Mouse (Mus musculus) heart, embryonic 10.5 days (tissue): ENCODE results near the gene Kcnh7. TPM values are rescaled to one million over a fixed set of nuclear protein-coding genes. Genes with fewer than 3 reads are reported as not detected.

ENCODE experiments used
- DNase-seq: peaks from one replicate; pipeline ENCODE4 v3.0.0-alpha.2; 2017; ENCODE audit warnings: low spot score
- H3K27ac ChIP-seq: fragments of 300-500 bp; sonication (generic); 2 replicates; pipeline ENCODE4 v1.5.1; 2016; ENCODE audit warnings: mild to moderate bottlenecking
- H3K27me3 ChIP-seq: fragments of 300-500 bp; sonication (generic); 2 replicates; pipeline ENCODE4 v1.6.1; 2016; ENCODE audit warnings: mild to moderate bottlenecking; ENCODE audit not compliant: poor library complexity, insufficient read depth, severe bottlenecking
- H3K36me3 ChIP-seq: fragments of 300-500 bp; sonication (generic); 2 replicates; pipeline ENCODE4 v1.6.1; 2016; ENCODE audit warnings: mild to moderate bottlenecking, moderate library complexity
- H3K4me1 ChIP-seq: fragments of 300-500 bp; sonication (generic); 2 replicates; pipeline ENCODE4 v1.6.1; 2016; ENCODE audit warnings: mild to moderate bottlenecking
- H3K4me3 ChIP-seq: fragments of 300-500 bp; sonication (generic); 2 replicates; pipeline ENCODE4 v1.5.1; 2016; ENCODE audit warnings: mild to moderate bottlenecking, moderate library complexity
- H3K9me3 ChIP-seq: fragments of 300-500 bp; sonication (generic); 2 replicates; pipeline ENCODE4 v1.6.1; 2016; ENCODE audit warnings: mild to moderate bottlenecking, moderate library complexity
- WGBS: fragments of 180-500 bp; shearing (Covaris S2); methylation state at CpG from one replicate; pipeline ENCODE4 v1.1.7; 2016; 5-methylcytosine and 5-hydroxymethylcytosine counted together
- polyA plus RNA-seq: library from polyadenylated mRNA; unstranded; fragments of >200 nt; fragmentation: Nextera tagmentation; extraction: Ambion mirVana; gene quantifications from 2 replicates; pipeline ENCODE4 v1.2.1, GENCODE M21; 2016

Gene Kcnh7
- 6.5 and 8.1 TPM in 2 replicates for polyA plus RNA-seq

GRCm38 (mm10) chr2:63183563-63184545 lies at the start of gene Kcnh7:
Kcnh7 (minus strand) TSS chr2:63184287.
- H3K27ac ChIP-seq: peak within 1 kb of the TSS; percentile 73
- H3K36me3 ChIP-seq: no peaks in the 10 kb centered on the region
- 2% methylated on average over 42 of the region's 49 CpGs for WGBS
- H3K9me3 ChIP-seq: no peaks in the 10 kb centered on the region
- H3K4me3 ChIP-seq: peak within 1 kb of the TSS; percentile 70
- H3K27me3 ChIP-seq: peaks cover 17% of the 10 kb centered on the region; the same call in 1 of the 2 replicates
- peaks cover 6% of the 10 kb centered on the region; the same call in 1 of the 2 replicates for H3K4me1 ChIP-seq
- DNase-seq: peak; percentile 72

DNA sequence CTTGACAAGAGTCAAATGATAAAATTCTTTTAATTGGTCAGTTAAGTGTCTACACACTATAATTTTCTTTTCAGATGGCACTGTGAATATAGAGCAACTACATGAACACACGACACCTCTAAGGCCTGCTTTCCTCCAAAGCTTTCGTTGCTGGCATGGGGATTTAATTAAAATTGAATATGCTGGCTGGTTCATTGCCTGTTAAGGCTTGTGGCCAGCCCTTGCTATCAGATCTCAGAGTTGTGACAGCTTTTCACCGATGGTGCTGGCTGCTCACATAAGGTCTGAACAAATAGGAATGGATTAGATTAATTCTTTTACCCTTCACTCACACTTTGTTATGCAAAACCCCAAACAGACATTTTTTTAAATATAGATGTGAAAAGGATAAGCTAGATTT lies 23.3 kb upstream of the Kcnh7 start:
- Histone ChIP-seq H3K27me3 (no peaks in the 10 kb centered on the region), H3K27ac (no peak overlapping the region), H3K4me1 (no peaks in the 10 kb centered on the region), H3K4me3 (no peak overlapping the region), H3K9me3 (no peaks in the 10 kb centered on the region), H3K36me3 (no peaks in the 10 kb centered on the region)
- 72% methylated on average over 3 of the region's 3 CpGs for WGBS
- DNase-seq: no peak

GRCm38 (mm10) chr2:63186014-63186413 lies 1.9 kb upstream of the Kcnh7 start:
- 4% methylated on average over 2 of the region's 2 CpGs for WGBS
- Histone ChIP-seq H3K36me3 (no peaks in the 10 kb centered on the region), H3K27ac (no peak overlapping the region), H3K4me3 (no peak overlapping the region), H3K4me1 (peaks cover 6% of the 10 kb centered on the region; the same call in 1 of the 2 replicates), H3K9me3 (no peaks in the 10 kb centered on the region), H3K27me3 (peaks cover 17% of the 10 kb centered on the region; the same call in 1 of the 2 replicates)
- DNase-seq: no peak

- Histone ChIP-seq H3K36me3 (no peaks in the 10 kb centered on the region), H3K27me3 (peaks cover 17% of the 10 kb centered on the region; the same call in 1 of the 2 replicates), H3K4me3 (peak overlapping the region; percentile 70), H3K4me1 (peaks cover 6% of the 10 kb centered on the region; the same call in 1 of the 2 replicates), H3K9me3 (no peaks in the 10 kb centered on the region), H3K27ac (peak overlapping the region; percentile 73; the same call in 1 of the 2 replicates)
- DNase-seq: peak; percentile 73
- WGBS: 4% methylated on average over 14 of the region's 15 CpGs
Observed at GRCm38 (mm10) chr2:63184551-63185430, 704 bp upstream of the Kcnh7 start.

- no peak for DNase-seq
- Histone ChIP-seq H3K27ac (no peak overlapping the region), H3K36me3 (no peaks in the 10 kb centered on the region), H3K9me3 (no peaks in the 10 kb centered on the region), H3K27me3 (no peaks in the 10 kb centered on the region), H3K4me3 (no peak overlapping the region), H3K4me1 (peaks cover 7% of the 10 kb centered on the region)
Observed at GRCm38 (mm10) chr2:63153701-63154100, 30.4 kb downstream of the Kcnh7 start.

GRCm38 (mm10) chr2:63127762-63128516 lies 56.1 kb downstream of the Kcnh7 start:
- WGBS: 58% methylated on average over 2 of the region's 2 CpGs
- no peak overlapping the region for H3K4me3 ChIP-seq
- H3K4me1 ChIP-seq: peaks cover 5% of the 10 kb centered on the region; the same call in 1 of the 2 replicates
- H3K27me3 ChIP-seq: no peaks in the 10 kb centered on the region
- DNase-seq: no peak
- no peaks in the 10 kb centered on the region for H3K36me3 ChIP-seq
- H3K27ac ChIP-seq: no peak overlapping the region; the same call in 1 of the 2 replicates
- no peaks in the 10 kb centered on the region for H3K9me3 ChIP-seq

GRCm38 (mm10) chr2:63120316-63120715 lies 63.8 kb downstream of the Kcnh7 start:
- Histone ChIP-seq H3K36me3 (no peaks in the 10 kb centered on the region), H3K4me3 (no peak overlapping the region), H3K27ac (no peak overlapping the region), H3K27me3 (no peaks in the 10 kb centered on the region), H3K9me3 (no peaks in the 10 kb centered on the region), H3K4me1 (peaks cover 4% of the 10 kb centered on the region; the same call in 1 of the 2 replicates)
- WGBS: 66% methylated on average over 3 of the region's 3 CpGs
- no peak for DNase-seq

DNA sequence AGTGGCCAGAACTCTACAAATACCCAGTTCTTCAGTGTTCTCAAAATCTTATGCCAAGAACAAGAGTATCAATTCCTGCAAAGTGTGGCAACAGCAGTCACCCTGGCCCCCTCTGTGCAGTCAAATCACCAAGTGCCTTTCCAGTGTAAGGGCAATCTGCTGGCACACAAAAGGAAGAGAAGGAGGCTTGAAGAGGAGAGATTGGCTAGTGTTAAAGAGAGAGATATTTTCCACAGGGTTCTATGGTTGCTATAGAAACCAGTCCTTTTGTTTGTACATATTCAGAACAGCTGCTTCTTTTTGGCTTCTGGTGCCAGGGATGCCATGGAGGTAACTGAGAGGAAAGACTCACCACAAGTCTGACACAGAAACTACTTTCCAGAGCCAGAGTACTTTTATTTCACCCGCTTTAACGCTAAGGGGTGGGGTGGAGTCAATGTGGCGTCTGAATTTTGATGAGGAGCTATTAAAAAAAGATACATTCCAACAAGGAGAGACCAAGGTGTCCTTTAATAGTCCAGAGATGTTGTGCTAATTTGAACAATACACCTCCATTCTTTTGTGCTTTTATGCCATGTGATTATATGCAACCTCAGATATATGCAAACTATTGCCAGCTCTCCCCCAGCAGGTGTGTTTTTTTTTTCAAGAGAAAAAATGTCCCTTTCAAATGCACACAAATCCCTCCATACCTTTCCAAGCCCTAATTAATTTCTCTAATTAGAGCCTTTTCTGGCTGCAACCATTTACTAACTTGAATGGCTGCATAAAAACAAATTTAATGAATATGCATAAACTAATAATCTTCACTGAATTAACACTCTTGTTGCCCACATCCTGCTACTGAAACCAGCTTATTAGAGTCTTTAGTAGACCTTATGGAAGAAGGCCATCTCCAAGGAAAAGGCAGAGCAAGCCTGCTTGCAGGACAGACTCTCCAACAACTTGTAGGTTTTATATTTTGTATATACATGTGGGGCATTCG lies 66.6 kb downstream of the Kcnh7 start:
- Histone ChIP-seq H3K9me3 (no peaks in the 10 kb centered on the region), H3K27ac (no peak overlapping the region), H3K4me3 (no peak overlapping the region), H3K4me1 (peaks cover 4% of the 10 kb centered on the region; the same call in 1 of the 2 replicates), H3K36me3 (no peaks in the 10 kb centered on the region), H3K27me3 (no peaks in the 10 kb centered on the region)
- WGBS: 68% methylated on average over 4 of the region's 4 CpGs
- DNase-seq: no peak

- 91% methylated on average over 2 of the region's 2 CpGs for WGBS
- Histone ChIP-seq H3K9me3 (no peaks in the 10 kb centered on the region), H3K27ac (no peak overlapping the region), H3K27me3 (no peaks in the 10 kb centered on the region), H3K36me3 (no peaks in the 10 kb centered on the region), H3K4me1 (no peaks in the 10 kb centered on the region), H3K4me3 (no peak overlapping the region)
- DNase-seq: no peak
Observed at GRCm38 (mm10) chr2:63105971-63106370, 78.1 kb downstream of the Kcnh7 start.

- Histone ChIP-seq H3K4me1 (no peaks in the 10 kb centered on the region), H3K36me3 (no peaks in the 10 kb centered on the region), H3K27ac (no peak overlapping the region), H3K9me3 (no peaks in the 10 kb centered on the region), H3K27me3 (no peaks in the 10 kb centered on the region), H3K4me3 (no peak overlapping the region)
- DNase-seq: no peak
Observed at GRCm38 (mm10) chr2:63099676-63100075, 84.4 kb downstream of the Kcnh7 start.

GRCm38 (mm10) chr2:63091775-63092174 lies 92.3 kb downstream of the Kcnh7 start:
- 55% methylated on average over 4 of the region's 4 CpGs for WGBS
- Histone ChIP-seq H3K4me3 (no peak overlapping the region), H3K36me3 (no peaks in the 10 kb centered on the region), H3K27ac (no peak overlapping the region), H3K9me3 (no peaks in the 10 kb centered on the region), H3K4me1 (no peaks in the 10 kb centered on the region), H3K27me3 (no peaks in the 10 kb centered on the region)
- DNase-seq: no peak
